Mouse (Mus musculus) heart, adult 2 months (tissue): Measurements from ENCODE around the gene Col26a1. TPM values are rescaled to one million over a fixed set of nuclear protein-coding genes. Genes with fewer than 3 reads are reported as not detected.

ENCODE experiments used
- DNase-seq, 2 experiments: peaks; one replicate each; pipeline ENCODE4 v3.0.0; 2021
- H3K27ac ChIP-seq: fragments of 200-600 bp; 2 replicates; pipeline ENCODE4 v1.8.1; 2022
- H3K27me3 ChIP-seq: fragments of 200-500 bp; 2 replicates; pipeline ENCODE4 v1.6.1; 2012; ENCODE audit warnings: mild to moderate bottlenecking, low read length, inconsistent platforms, mixed read lengths; ENCODE audit not compliant: control insufficient read depth, insufficient read depth
- H3K36me3 ChIP-seq: fragments of 200-500 bp; 2 replicates; pipeline ENCODE4 v1.6.1; 2012; ENCODE audit warnings: low read length, inconsistent platforms; ENCODE audit not compliant: control insufficient read depth, insufficient read depth
- H3K4me1 ChIP-seq: fragments of 200-500 bp; 2 replicates; pipeline ENCODE4 v1.6.1; 2011; ENCODE audit warnings: low read length; ENCODE audit not compliant: control insufficient read depth, insufficient read depth
- H3K4me3 ChIP-seq: fragments of 200-600 bp; 2 replicates; pipeline ENCODE4 v1.8.1; 2022
- H3K79me2 ChIP-seq: fragments of 200-500 bp; replicated peaks from 2 replicates; pipeline ENCODE4 v1.6.1; 2012; ENCODE audit warnings: mild to moderate bottlenecking, inconsistent platforms, low read length, moderate library complexity, mixed read lengths; ENCODE audit not compliant: control insufficient read depth, insufficient read depth
- H3K9ac ChIP-seq: fragments of 200-500 bp; 2 replicates; pipeline ENCODE4 v1.6.1; 2012; ENCODE audit warnings: low read depth, mild to moderate bottlenecking, control low read depth, inconsistent platforms, low read length, mixed read lengths
- CTCF ChIP-seq: fragments of 200-600 bp; IDR thresholded peaks from 2 replicates; pipeline ENCODE4 v1.8.1; 2022; ENCODE audit warnings: antibody characterized with exemption, mild to moderate bottlenecking, moderate library complexity
- EP300 ChIP-seq: fragments of 200-500 bp; IDR thresholded peaks from 2 replicates; pipeline ENCODE4 v1.6.1; 2011; ENCODE audit warnings: low read depth, low read length, control low read depth; ENCODE audit not compliant: insufficient read depth
- POLR2A ChIP-seq: fragments of 200-500 bp; IDR thresholded peaks from 2 replicates; pipeline ENCODE4 v1.6.1; 2011; ENCODE audit warnings: mild to moderate bottlenecking, low read depth, low read length, control low read depth; ENCODE audit not compliant: insufficient read depth
- WGBS: fragments of 180-500 bp; shearing (Covaris S2); methylation state at CpG from one replicate; pipeline ENCODE4 v1.1.7; 2018; 5-methylcytosine and 5-hydroxymethylcytosine counted together
- intact Hi-C: fragments of 180-260 bp; cut with DNase I; formaldehyde crosslinking; loops from one replicate; pipeline ENCODE4 v1.15.1; 2025
- polyA plus RNA-seq: library from polyadenylated mRNA; depleted of rRNA; stranded (reverse); fragments of >200 nt; gene quantifications from 2 replicates; pipeline ENCODE4 v1.2.3, GENCODE M21; 2012; rRNA removed
- total RNA-seq, 2 experiments: library from RNA; stranded (reverse); gene quantifications; 2 replicates each; pipeline ENCODE4 v1.2.3; 2021

The Col26a1 gene
- total and polyA plus RNA-seq, 3 experiments: 0.26 to 1.3 (median 0.32) TPM

DNA sequence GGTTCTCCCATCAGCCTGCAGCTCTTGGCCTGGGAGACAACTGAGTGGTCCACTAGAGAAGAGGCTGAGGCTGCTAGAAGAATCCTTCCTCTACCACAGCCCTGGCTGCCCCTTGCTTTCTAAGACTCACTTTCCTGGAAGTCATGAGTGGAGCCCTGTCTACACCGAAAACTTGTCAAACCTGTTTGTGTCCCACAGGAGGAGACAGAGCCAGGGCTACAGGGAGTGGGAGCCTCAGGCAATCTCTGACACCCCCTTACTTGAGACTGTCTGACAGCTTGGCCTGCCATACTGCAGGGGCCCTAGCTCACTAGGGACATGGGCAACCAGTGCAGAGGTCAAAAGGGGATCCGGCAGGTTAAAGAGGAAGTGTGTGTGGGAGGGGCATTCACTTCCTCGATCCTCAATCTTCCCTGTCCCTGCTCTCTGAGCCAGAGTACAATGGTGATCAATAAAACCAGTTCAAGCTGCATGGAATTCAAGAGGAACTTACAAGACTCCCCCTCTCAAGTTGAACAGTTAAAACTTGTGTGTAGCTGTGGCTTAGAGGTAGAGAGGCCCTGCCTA, 180.8 kb downstream of the Col26a1 start:
- Histone ChIP-seq H3K27ac (no peak overlapping the region), H3K9ac (no peak overlapping the region), H3K4me1 (no peaks in the 10 kb centered on the region), H3K79me2 (no peaks in the 10 kb centered on the region), H3K27me3 (no peaks in the 10 kb centered on the region), H3K4me3 (no peak overlapping the region), H3K36me3 (no peaks in the 10 kb centered on the region)
- no peak for TF ChIP-seq POLR2A
- no peak for TF ChIP-seq EP300
- no peak for TF ChIP-seq CTCF
- intact Hi-C loops: no loop called here
- no peak for DNase-seq
- WGBS: 52% methylated on average over 3 of the region's 3 CpGs

DNA sequence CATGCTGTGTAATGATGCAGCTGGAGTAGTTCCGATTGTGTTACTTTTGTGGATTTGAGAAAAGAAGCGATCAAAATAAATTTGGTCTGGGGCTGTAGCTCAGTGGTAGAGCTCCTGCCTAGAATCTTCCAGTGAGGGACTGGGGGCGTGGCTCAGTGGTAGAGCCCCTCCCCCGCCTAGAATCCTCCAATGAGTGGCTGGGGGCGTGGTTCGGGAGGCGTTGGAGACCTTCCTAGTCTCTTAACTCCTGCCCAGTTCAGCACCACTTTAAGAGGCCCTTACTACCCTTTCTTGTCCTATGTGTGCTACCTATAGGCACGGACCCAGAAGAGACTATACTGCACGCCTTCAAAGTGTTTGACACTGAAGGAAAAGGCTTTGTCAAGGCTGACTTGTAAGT, 185.4 kb downstream of the Col26a1 start:
- DNase-seq: no peak
- intact Hi-C loops: no loop called here
- no peak for TF ChIP-seq POLR2A
- TF ChIP-seq CTCF: no peak
- TF ChIP-seq EP300: no peak
- Histone ChIP-seq H3K4me3 (no peak overlapping the region), H3K36me3 (no peaks in the 10 kb centered on the region), H3K27ac (no peak overlapping the region), H3K79me2 (no peaks in the 10 kb centered on the region), H3K4me1 (no peaks in the 10 kb centered on the region), H3K27me3 (no peaks in the 10 kb centered on the region), H3K9ac (no peak overlapping the region)
- 75% methylated on average over 9 of the region's 9 CpGs for WGBS

DNA sequence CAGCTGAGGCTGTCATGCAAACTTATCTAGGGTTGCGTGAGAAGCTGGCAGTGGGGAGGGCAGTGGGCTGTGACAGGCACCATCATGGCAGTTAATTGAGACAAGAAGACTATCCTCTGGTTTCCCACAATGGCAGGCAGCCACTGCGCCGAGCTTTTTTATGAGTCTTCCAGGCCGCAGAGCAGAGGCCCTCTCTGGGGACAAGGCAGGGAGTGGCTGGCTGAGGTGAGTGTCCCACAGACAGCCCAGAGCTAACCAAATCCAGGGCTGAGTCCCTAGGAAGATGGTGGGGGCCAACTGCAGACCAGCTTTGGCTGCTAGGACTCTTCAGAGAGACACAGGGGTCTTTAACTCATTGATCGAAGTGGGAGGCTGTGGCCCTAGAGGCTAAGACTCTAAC, 186.5 kb downstream of the Col26a1 start:
- no peaks in the 10 kb centered on the region for H3K4me1 ChIP-seq
- DNase-seq: no peak
- no peak overlapping the region for H3K9ac ChIP-seq
- no peaks in the 10 kb centered on the region for H3K36me3 ChIP-seq
- H3K27ac ChIP-seq: no peak overlapping the region
- H3K79me2 ChIP-seq: no peaks in the 10 kb centered on the region
- no peak overlapping the region for H3K4me3 ChIP-seq
- H3K27me3 ChIP-seq: no peaks in the 10 kb centered on the region
- intact Hi-C loops: no loop called here
- WGBS: 85% methylated on average over 5 of the region's 5 CpGs
- TF ChIP-seq POLR2A (no peak), EP300 (no peak), CTCF (no peak)

DNA sequence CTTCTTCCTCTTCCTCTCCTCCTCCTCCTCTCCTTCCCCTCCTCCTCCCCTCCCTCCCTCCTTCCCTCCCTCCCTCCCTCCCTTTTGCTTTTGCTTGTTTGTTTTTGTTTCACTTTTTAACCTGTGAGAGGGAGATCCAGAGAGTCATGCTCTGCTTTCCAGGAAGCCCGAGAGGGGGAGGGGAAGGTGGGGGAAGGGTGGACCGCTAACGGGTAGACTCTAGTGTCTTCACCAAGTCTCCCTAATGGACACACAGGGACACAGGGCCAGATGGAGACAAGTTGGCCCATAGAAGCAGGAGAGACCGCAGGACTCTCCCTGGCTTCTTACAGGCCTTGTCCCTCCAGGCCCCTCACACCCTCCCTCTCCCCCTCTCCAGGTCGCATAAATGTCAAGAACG, 188.0 kb downstream of the Col26a1 start:
- H3K27me3 ChIP-seq: no peaks in the 10 kb centered on the region
- DNase-seq: no peak
- TF ChIP-seq POLR2A: no peak
- H3K4me1 ChIP-seq: no peaks in the 10 kb centered on the region
- H3K36me3 ChIP-seq: no peaks in the 10 kb centered on the region
- intact Hi-C loops: no loop called here
- no peaks in the 10 kb centered on the region for H3K79me2 ChIP-seq
- H3K9ac ChIP-seq: no peak overlapping the region
- H3K27ac ChIP-seq: no peak overlapping the region
- no peak overlapping the region for H3K4me3 ChIP-seq
- WGBS: 54% methylated on average over 6 of the region's 6 CpGs

DNA sequence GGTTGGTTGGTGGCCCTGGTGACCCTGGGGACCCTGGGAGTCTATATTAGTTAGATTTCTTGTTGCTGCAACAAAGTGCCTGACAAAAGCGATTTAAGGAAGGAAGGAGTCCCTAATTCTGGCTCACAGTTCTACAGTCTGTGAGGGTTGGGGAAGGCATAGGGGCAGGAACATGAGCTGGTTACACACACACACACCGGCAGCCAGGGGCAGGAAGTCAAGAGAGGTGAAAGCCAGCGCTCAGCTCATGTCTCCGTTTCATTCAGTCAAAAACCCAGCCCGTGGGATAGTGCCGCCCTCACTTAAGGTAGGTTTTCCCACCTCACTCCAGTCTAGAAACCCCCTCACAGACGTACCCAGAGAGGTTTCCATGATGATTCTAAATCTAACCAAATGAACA, 189.6 kb downstream of the Col26a1 start:
- intact Hi-C loops: no loop called here
- TF ChIP-seq CTCF (no peak), POLR2A (no peak), EP300 (no peak)

DNA sequence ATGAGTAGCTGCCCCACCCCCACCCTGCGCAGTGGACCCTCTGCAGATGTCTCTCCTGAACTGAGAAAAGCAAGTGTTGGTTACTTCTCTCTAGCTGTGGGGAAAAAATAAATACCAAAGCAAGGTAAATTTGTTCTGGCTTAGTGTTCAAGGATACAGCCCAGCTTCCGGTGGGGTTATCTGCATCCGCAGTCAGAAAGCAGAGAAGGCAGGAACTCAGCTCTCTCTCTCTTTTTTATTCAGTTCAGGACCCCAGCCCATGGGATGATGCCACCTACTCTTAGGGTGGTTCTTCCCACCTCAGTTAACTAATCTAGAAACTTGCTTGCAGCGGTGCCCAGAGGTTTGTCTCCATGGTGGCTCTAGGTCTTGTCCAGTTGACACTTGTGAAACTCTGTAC, 190.2 kb downstream of the Col26a1 start, which contains the start of gene Myl10:
Gene Myl10 (plus strand): TSS at position 363 of the 400 bp plus-strand sequence.
- 74% methylated on average over 4 of the region's 4 CpGs for WGBS
- no peaks in the 10 kb centered on the region for H3K36me3 ChIP-seq
- H3K4me3 ChIP-seq: no peak within 1 kb of the TSS
- no peaks in the 10 kb centered on the region for H3K79me2 ChIP-seq
- H3K9ac ChIP-seq: no peak within 1 kb of the TSS
- intact Hi-C loops: no loop called here
- no peak for TF ChIP-seq POLR2A
- no peak for TF ChIP-seq EP300
- no peak for TF ChIP-seq CTCF
- H3K27me3 ChIP-seq: no peaks in the 10 kb centered on the region
- no peak within 1 kb of the TSS for H3K27ac ChIP-seq
- no peaks in the 10 kb centered on the region for H3K4me1 ChIP-seq
- DNase-seq: no peak

More for the DNA sequence above, 189.6 kb downstream of the Col26a1 start:
- Histone ChIP-seq H3K79me2 (no peaks in the 10 kb centered on the region), H3K9ac (no peak overlapping the region), H3K4me1 (no peaks in the 10 kb centered on the region), H3K27ac (no peak overlapping the region), H3K4me3 (no peak overlapping the region), H3K27me3 (no peaks in the 10 kb centered on the region), H3K36me3 (no peaks in the 10 kb centered on the region)
- no peak for DNase-seq
- WGBS: 68% methylated on average over 7 of the region's 7 CpGs

Other genes starting within 250 kb of the Col26a1 start
- not detected for gene Myl10, start 190.1 kb downstream of the Col26a1 start, total RNA-seq
- not detected in 2 replicates for gene Myl10, start 190.1 kb downstream of the Col26a1 start, polyA plus RNA-seq
- gene Ift22, start 24.9 kb upstream of the Col26a1 start, total RNA-seq: 10 to 100 TPM in 1 of 2 experiments, 1 to 10 TPM in 1; 8.7 to 10.9 TPM
- 7.2 and 7.8 TPM in 2 replicates for gene Ift22, start 24.9 kb upstream of the Col26a1 start, polyA plus RNA-seq
- gene Fis1, start 70.1 kb upstream of the Col26a1 start, total RNA-seq: 100 to 1,000 TPM; 176 to 197 TPM
- 150 and 152 TPM in 2 replicates for gene Fis1, start 70.1 kb upstream of the Col26a1 start, polyA plus RNA-seq
- gene Cldn15, start 83.4 kb upstream of the Col26a1 start, total RNA-seq: 1 to 10 TPM; 7.3 to 8.7 TPM
- 13.3 and 15.1 TPM in 2 replicates for gene Cldn15, start 83.4 kb upstream of the Col26a1 start, polyA plus RNA-seq
- 10 to 100 TPM; 32.0 to 37.1 TPM for gene Plod3, start 103.8 kb upstream of the Col26a1 start, total RNA-seq
- gene Plod3, start 103.8 kb upstream of the Col26a1 start, polyA plus RNA-seq: 30.3 and 30.8 TPM in 2 replicates
- 10 to 100 TPM; 65.5 to 70.1 TPM for gene Znhit1, start 104.8 kb upstream of the Col26a1 start, total RNA-seq
- gene Znhit1, start 104.8 kb upstream of the Col26a1 start, polyA plus RNA-seq: 53.6 and 58.4 TPM in 2 replicates
- gene Vgf, start 143.2 kb upstream of the Col26a1 start, total RNA-seq: not detected
- gene Vgf, start 143.2 kb upstream of the Col26a1 start, polyA plus RNA-seq: 0.06 TPM in 2 replicates
- 10 to 100 TPM; 33.9 to 36.8 TPM for gene Ap1s1, start 162.9 kb upstream of the Col26a1 start, total RNA-seq
- gene Ap1s1, start 162.9 kb upstream of the Col26a1 start, polyA plus RNA-seq: 23.4 and 38.6 TPM in 2 replicates
- 10 to 100 TPM; 24.0 to 29.6 TPM for gene Serpine1, start 189.1 kb upstream of the Col26a1 start, total RNA-seq
- 21.9 and 41.8 TPM in 2 replicates for gene Serpine1, start 189.1 kb upstream of the Col26a1 start, polyA plus RNA-seq
- 10 to 100 TPM; 19.0 to 22.2 TPM for gene Trim56, start 233.0 kb upstream of the Col26a1 start, total RNA-seq
- gene Trim56, start 233.0 kb upstream of the Col26a1 start, polyA plus RNA-seq: 6.9 and 7.5 TPM in 2 replicates